Mouse (Mus musculus): ENCODE data around the gene Cpne4.

GRCm38 (mm10) chr9:104572856-104573255 is 25.8 kb downstream of the Cpne4 start:
- no peak for TF ChIP-seq POLR2A (IDR thresholded peaks at IDR 0.05; ENCODE audit: extremely low read depth, insufficient read depth, low read length)
- no peak for TF ChIP-seq CTCF (IDR thresholded peaks at IDR 0.05; ENCODE audit: low read depth, low read length)
